Comparison of ENCODE assay signal across 16 mouse cellular contexts in genomic region chr3:104032747-104033146, GRCm38 (mm10).
"Had no signal": no experiment of that assay in that cellular context is flagged by ENCODE, and none has a peak within 500 bp of the region (broad histone marks: within the 10 kb centered on the region; RNA-seq: fewer than 3 reads in every experiment).

No protein-coding gene starts in this region.

- H3K36me3 ChIP-seq: limb, embryonic 13.5 days; liver, embryonic 15.5 days; midbrain, embryonic 12.5 days had no signal

- H3K4me2 ChIP-seq: limb, embryonic 13.5 days; liver, embryonic 12.5 days; liver, embryonic 15.5 days; lung, embryonic 15.5 days; midbrain, embryonic 12.5 days had no signal

- H3K4me1 ChIP-seq: limb, embryonic 10.5 days; limb, embryonic 13.5 days; lung, embryonic 15.5 days; megakaryocyte, embryonic 14.5 days; midbrain, embryonic 12.5 days had no signal

- H3K9ac ChIP-seq: limb, embryonic 13.5 days; liver, embryonic 12.5 days; liver, embryonic 15.5 days; lung, embryonic 15.5 days; midbrain, embryonic 12.5 days had no signal

- H3K9me3 ChIP-seq: limb, embryonic 10.5 days; limb, embryonic 13.5 days; liver, embryonic 12.5 days; liver, embryonic 15.5 days; lung, embryonic 15.5 days; megakaryocyte, embryonic 14.5 days; midbrain, embryonic 12.5 days had no signal

- DNase-seq: kidney, adult 9 months; kidney, postnatal 14 days; kidney, postnatal 4 days; liver; lung, adult 18-20 months; lung, postnatal 10 days; lung, postnatal 36 days; thymus, adult 18-20 months; thymus, postnatal 36 days had no signal

- H3K27me3 ChIP-seq: limb, embryonic 13.5 days; liver, embryonic 12.5 days; liver, embryonic 15.5 days; lung, embryonic 15.5 days; megakaryocyte, embryonic 14.5 days; midbrain, embryonic 12.5 days had no signal

- H3K27ac ChIP-seq: limb, embryonic 10.5 days; limb, embryonic 13.5 days; liver, embryonic 12.5 days; liver, embryonic 15.5 days; lung, embryonic 15.5 days; midbrain, embryonic 12.5 days had no signal

- H3K4me3 ChIP-seq: limb, embryonic 10.5 days; limb, embryonic 13.5 days; liver, embryonic 12.5 days; liver, embryonic 15.5 days; lung, embryonic 15.5 days; megakaryocyte, embryonic 14.5 days; midbrain, embryonic 12.5 days had no signal
